Mouse (Mus musculus) CH12.LX (cell line): ENCODE measurements around the gene Rph3al. TPM values are rescaled to one million over a fixed set of nuclear protein-coding genes. Genes with fewer than 3 reads are reported as not detected.

Experiments
- DNase-seq: peaks from one replicate; pipeline ENCODE4 v3.0.0-alpha.2; 2013; ENCODE audit errors: extremely low read depth
- H3K27ac ChIP-seq: 2 replicates; pipeline ENCODE4 v1.5.1; 2012; ENCODE audit warnings: low read depth, mild to moderate bottlenecking, control low read depth, moderate library complexity; ENCODE audit not compliant: insufficient read depth
- H3K27me3 ChIP-seq: replicated peaks from 2 replicates; pipeline ENCODE3; 2012; ENCODE audit warnings: inconsistent platforms
- H3K36me3 ChIP-seq, 2 experiments: replicated peaks in 1 of 2; 2 replicates each; pipeline versions ENCODE3 to v1.6.1; 2012; ENCODE audit warnings: inconsistent platforms in 1 of 2, low read length in 1 of 2, mild to moderate bottlenecking in 1 of 2, mixed read lengths in 1 of 2, moderate library complexity in 1 of 2; ENCODE audit not compliant: control insufficient read depth in 1 of 2, insufficient read depth in 1 of 2
- H3K4me1 ChIP-seq, 2 experiments: 2 replicates each; pipeline ENCODE4 v1.6.1; 2012; ENCODE audit warnings: inconsistent platforms in 1 of 2, moderate library complexity in 1 of 2; ENCODE audit not compliant: insufficient read depth in 2 of 2, control insufficient read depth in 1 of 2
- H3K4me2 ChIP-seq: 2 replicates; pipeline ENCODE4 v1.6.1; 2012; ENCODE audit warnings: low read depth, mild to moderate bottlenecking, control low read depth; ENCODE audit not compliant: poor library complexity, insufficient read depth, severe bottlenecking
- H3K4me3 ChIP-seq, 3 experiments: fragments of 150-350 bp in 1 of 3; sonication (generic) in 1 of 3; replicated peaks in 1 of 3; 2 replicates each; pipeline versions ENCODE3 to v1.5.1; 2011 to 2012; ENCODE audit warnings: low read depth in 2 of 3, low read length in 2 of 3, mild to moderate bottlenecking in 2 of 3, moderate library complexity in 2 of 3, control low read depth in 1 of 3, improper control_type of control experiment in 1 of 3, inconsistent platforms in 1 of 3, mixed read lengths in 1 of 3; ENCODE audit not compliant: poor library complexity in 1 of 3
- H3K79me2 ChIP-seq: replicated peaks from 2 replicates; pipeline ENCODE4 v1.6.1; 2012; ENCODE audit warnings: mild to moderate bottlenecking, moderate library complexity; ENCODE audit not compliant: control insufficient read depth, poor library complexity, insufficient read depth, severe bottlenecking; ENCODE audit errors: extremely low read depth
- H3K9ac ChIP-seq: 2 replicates; pipeline ENCODE4 v1.6.1; 2012; ENCODE audit warnings: low read depth, mild to moderate bottlenecking, control low read depth, moderate library complexity; ENCODE audit not compliant: insufficient read depth
- H3K9me3 ChIP-seq: replicated peaks from 2 replicates; pipeline ENCODE3; 2012; ENCODE audit warnings: low read length, inconsistent platforms, mixed read lengths
- BHLHE40 ChIP-seq: IDR thresholded peaks from 2 replicates; pipeline ENCODE4 v1.6.1; 2011; ENCODE audit warnings: mild to moderate bottlenecking, low read depth, low read length, improper control_type of control experiment
- CHD1 ChIP-seq: IDR thresholded peaks from 2 replicates; pipeline ENCODE4 v1.6.1; 2012; ENCODE audit warnings: low read depth, low read length, improper control_type of control experiment, inconsistent platforms
- CTCF ChIP-seq, 2 experiments: IDR thresholded peaks in 1 of 2; conservative IDR thresholded peaks in 1 of 2; 2 replicates each; pipeline ENCODE4 v1.5.1; 2011 to 2012; ENCODE audit warnings: low read depth in 2 of 2, low read length in 2 of 2, improper control_type of control experiment in 1 of 2, inconsistent platforms in 1 of 2, mild to moderate bottlenecking in 1 of 2, moderate library complexity in 1 of 2
- ELF1 ChIP-seq: IDR thresholded peaks from 2 replicates; pipeline ENCODE4 v1.6.1; 2014; ENCODE audit warnings: low read depth, mild to moderate bottlenecking, inconsistent platforms, low read length, improper control_type of control experiment
- EP300 ChIP-seq: IDR thresholded peaks from 2 replicates; pipeline ENCODE4 v1.6.1; 2011; ENCODE audit warnings: low read length, improper control_type of control experiment
- HCFC1 ChIP-seq: IDR thresholded peaks from 2 replicates; pipeline ENCODE4 v1.6.1; 2012; ENCODE audit warnings: low read depth, mild to moderate bottlenecking, inconsistent platforms, low read length, improper control_type of control experiment
- JUN ChIP-seq: IDR thresholded peaks from 2 replicates; pipeline ENCODE4 v1.6.1; 2011; ENCODE audit warnings: low read depth, mild to moderate bottlenecking, low read length, improper control_type of control experiment, moderate library complexity; ENCODE audit not compliant: insufficient read depth
- JUND ChIP-seq: conservative IDR thresholded peaks from 2 replicates; pipeline ENCODE4 v1.6.1; 2011; ENCODE audit warnings: low read depth, low read length, improper control_type of control experiment
- KAT2A ChIP-seq: IDR thresholded peaks from 2 replicates; pipeline ENCODE4 v1.6.1; 2012; ENCODE audit warnings: low read length, improper control_type of control experiment, inconsistent platforms; ENCODE audit not compliant: insufficient replicate concordance
- MAX ChIP-seq: IDR thresholded peaks from 2 replicates; pipeline ENCODE4 v1.6.1; 2011; ENCODE audit warnings: low read length, improper control_type of control experiment
- PAX5 ChIP-seq: IDR thresholded peaks from 2 replicates; pipeline ENCODE4 v1.6.1; 2012; ENCODE audit warnings: low read length, inconsistent platforms, mixed read lengths
- POLR2A ChIP-seq: IDR thresholded peaks from 2 replicates; pipeline ENCODE4 v1.6.1; 2011; ENCODE audit warnings: low read depth, mild to moderate bottlenecking, improper control_type of control experiment, low read length
- RCOR1 ChIP-seq: conservative IDR thresholded peaks from 2 replicates; pipeline ENCODE4 v1.6.1; 2012; ENCODE audit warnings: low read depth, mild to moderate bottlenecking, inconsistent platforms, low read length, improper control_type of control experiment
- SMC3 ChIP-seq: IDR thresholded peaks from 2 replicates; pipeline ENCODE4 v1.6.1; 2011; ENCODE audit warnings: low read depth, low read length, improper control_type of control experiment
- TBP ChIP-seq: conservative IDR thresholded peaks from 2 replicates; pipeline ENCODE4 v1.6.1; 2011; ENCODE audit warnings: low read depth, low read length, improper control_type of control experiment
- TCF12 ChIP-seq: IDR thresholded peaks from 2 replicates; pipeline ENCODE4 v1.6.1; 2014; ENCODE audit warnings: low read depth, mild to moderate bottlenecking, inconsistent platforms, low read length, improper control_type of control experiment
- USF1 ChIP-seq: IDR thresholded peaks from 2 replicates; pipeline ENCODE4 v1.6.1; 2014; ENCODE audit warnings: low read depth, mild to moderate bottlenecking, inconsistent platforms, low read length, improper control_type of control experiment
- ZKSCAN1 ChIP-seq: IDR thresholded peaks from 2 replicates; pipeline ENCODE4 v1.6.1; 2012; ENCODE audit warnings: low read depth, inconsistent platforms, low read length, improper control_type of control experiment, borderline replicate concordance
- ZMIZ1 ChIP-seq: IDR thresholded peaks from 2 replicates; pipeline ENCODE4 v1.6.1; 2012; ENCODE audit warnings: low read depth, mild to moderate bottlenecking, inconsistent platforms, low read length, improper control_type of control experiment
- dilution Hi-C: fragments of 300-500 bp; cut with MboI; formaldehyde crosslinking; loops from 2 replicates; pipeline ENCODE4 v1.14.3; 2020; ENCODE audit warnings: low sequenced_read_pairs; ENCODE audit not compliant: extremely low pct_unique_long_range_greater_than_20kb, extremely low pct_ligation_motif_present
- in situ Hi-C: fragments of 300-500 bp; cut with MboI; formaldehyde crosslinking; loops from 3 replicates; pipeline ENCODE4 v1.14.3; 2019; ENCODE audit warnings: low sequenced_read_pairs, low pct_ligation_motif_present, low pct_unique_long_range_greater_than_20kb, mixed read lengths
- polyA plus RNA-seq: library from polyadenylated mRNA; unstranded; fragments of >175 nt; gene quantifications from 2 replicates; pipeline ENCODE4 v1.2.1, GENCODE M21; 2012; ENCODE audit warnings: low read depth; ENCODE audit not compliant: insufficient read length
- total RNA-seq, 2 experiments: library from RNA; depleted of rRNA; stranded (reverse); fragments of 300-350 nt in 1 of 2; fragments of >200 nt in 1 of 2; gene quantifications; 2 replicates each; pipeline ENCODE4 v1.2.3; 2012 to 2014

The Rph3al gene
- total and polyA plus RNA-seq, 3 experiments: 0.34 to 0.39 TPM; not detected in 1

GRCm38 (mm10) chr11:75926431-75927312, 11.6 kb downstream of the Rph3al start:
- H3K36me3 ChIP-seq: no peaks in the 10 kb centered on the region
- TF ChIP-seq BHLHE40 (no peak), PAX5 (no peak), JUN (no peak), JUND (no peak), EP300 (no peak), TCF12 (no peak), ZMIZ1 (no peak), ZKSCAN1 (no peak)
- TF ChIP-seq, all 38 proteins: peak for 0
- Histone ChIP-seq H3K27ac (no peak overlapping the region), H3K4me3 (no peak overlapping the region), H3K4me2 (no peak overlapping the region), H3K9ac (no peak overlapping the region), H3K4me1 (peaks cover 0 to 37% of the 10 kb centered on the region in 2 experiments; a peak in 3 of 4 replicates), H3K9me3 (no peaks in the 10 kb centered on the region), H3K27me3 (peaks cover 4% of the 10 kb centered on the region), H3K79me2 (no peaks in the 10 kb centered on the region)
- DNase-seq: no peak
- dilution Hi-C loops (no loop called here), in situ Hi-C loops (no loop called here)

GRCm38 (mm10) chr11:75925801-75926200, 12.4 kb downstream of the Rph3al start:
- no peak overlapping the region for H3K27ac ChIP-seq
- in situ Hi-C loops: no loop called here
- H3K79me2 ChIP-seq: no peaks in the 10 kb centered on the region
- dilution Hi-C loops: no loop called here
- H3K9me3 ChIP-seq: no peaks in the 10 kb centered on the region
- DNase-seq: no peak
- no peak for TF ChIP-seq ZMIZ1
- no peak for TF ChIP-seq CTCF (conservative IDR thresholded peaks at IDR 0.05 in 1 of 2, IDR thresholded peaks at IDR 0.05 in 1 of 2; ENCODE audit: low read depth in 2 of 2, low read length in 2 of 2)
- no peaks in the 10 kb centered on the region for H3K36me3 ChIP-seq
- H3K4me3 ChIP-seq: no peak overlapping the region
- peaks cover 4% of the 10 kb centered on the region for H3K27me3 ChIP-seq
- H3K9ac ChIP-seq: no peak overlapping the region
- no peak overlapping the region for H3K4me2 ChIP-seq
- H3K4me1 ChIP-seq: peaks cover 1 to 37% of the 10 kb centered on the region in 2 experiments

- in situ Hi-C loops: no loop called here
- H3K27me3 ChIP-seq: no peaks in the 10 kb centered on the region
Measured at GRCm38 (mm10) chr11:75922741-75923140, 15.5 kb downstream of the Rph3al start.

More at GRCm38 (mm10) chr11:75922741-75923140, 15.5 kb downstream of the Rph3al start:
- no peak overlapping the region for H3K4me3 ChIP-seq
- no peaks in the 10 kb centered on the region for H3K79me2 ChIP-seq
- H3K36me3 ChIP-seq: no peaks in the 10 kb centered on the region
- H3K9ac ChIP-seq: no peak overlapping the region
- H3K9me3 ChIP-seq: no peaks in the 10 kb centered on the region
- TF ChIP-seq KAT2A (no peak), TCF12 (no peak), RCOR1 (no peak), SMC3 (no peak), ELF1 (no peak), CHD1 (no peak), HCFC1 (no peak), MAX (no peak), JUND (no peak), USF1 (no peak), EP300 (no peak), TBP (no peak), POLR2A (no peak), CTCF (conservative IDR thresholded peaks at IDR 0.05 in 1 of 2, IDR thresholded peaks at IDR 0.05 in 1 of 2; ENCODE audit: low read depth in 2 of 2, low read length in 2 of 2) (no peak)
- H3K27ac ChIP-seq: no peak overlapping the region
- no peak for DNase-seq
- no peak overlapping the region for H3K4me2 ChIP-seq
- peaks cover 2 to 28% of the 10 kb centered on the region in 2 experiments for H3K4me1 ChIP-seq
- dilution Hi-C loops: no loop called here
